Mouse (Mus musculus): ENCODE measurements around the gene Mgea5. TPM values are rescaled to one million over a fixed set of nuclear protein-coding genes. Genes with fewer than 3 reads are reported as not detected.
"Not testable (repeated sequence)": the region's sequence is repeated elsewhere in the genome, so short reads cannot be mapped to it uniquely, and the experiment has no call there.

The Mgea5 gene
- polyA plus RNA-seq, 1 experiment from 2014 or later, result 71.2 TPM

GRCm38 (mm10) chr19:45813263-45813662 lies 29.6 kb upstream of the Mgea5 start:
- no peaks in the 10 kb centered on the region; the same call in 1 of the 2 replicates for H3K27me3 ChIP-seq (replicated peaks)
- H3K4me1 ChIP-seq, result peaks cover 62% of the 10 kb centered on the region
- H3K27ac ChIP-seq (replicated peaks), result no peak overlapping the region
- 0 out of 2 replicates have a peak, but pooled peaks have one; percentile 22 for ATAC-seq (ENCODE audit: low FRiP score)
- no peaks in the 10 kb centered on the region for H3K36me3 ChIP-seq
- H3K9me3 ChIP-seq (replicated peaks), result no peaks in the 10 kb centered on the region
- H3K9ac ChIP-seq (replicated peaks), result no peak overlapping the region
- H3K4me3 ChIP-seq (replicated peaks), result no peak overlapping the region
- WGBS, result 6% methylated on average over 11 of the region's 11 CpGs
- H3K4me2 ChIP-seq, result peak overlapping the region; percentile 70

- H3K4me1 ChIP-seq, result peaks cover 61% of the 10 kb centered on the region
- no peaks in the 10 kb centered on the region for H3K36me3 ChIP-seq
- no peaks in the 10 kb centered on the region for H3K9me3 ChIP-seq (replicated peaks)
- peak overlapping the region; percentile 37 for H3K9ac ChIP-seq (replicated peaks)
- WGBS, result 9% methylated on average over 8 of the region's 8 CpGs
- no peaks in the 10 kb centered on the region; the same call in 1 of the 2 replicates for H3K27me3 ChIP-seq (replicated peaks)
- no peak for ATAC-seq (ENCODE audit: low FRiP score)
- no peak overlapping the region for H3K27ac ChIP-seq (replicated peaks)
- peak overlapping the region; percentile 70 for H3K4me2 ChIP-seq
- peak overlapping the region; percentile 34 for H3K4me3 ChIP-seq (replicated peaks)
Observed at GRCm38 (mm10) chr19:45812673-45813252, 29.1 kb upstream of the Mgea5 start.

GRCm38 (mm10) chr19:45812115-45812514 lies 28.5 kb upstream of the Mgea5 start:
- Histone ChIP-seq H3K36me3 (no peaks in the 10 kb centered on the region), H3K27ac (replicated peaks) (no peak overlapping the region), H3K9me3 (replicated peaks) (no peaks in the 10 kb centered on the region), H3K4me1 (peaks cover 57% of the 10 kb centered on the region), H3K27me3 (replicated peaks) (no peaks in the 10 kb centered on the region; the same call in 1 of the 2 replicates), H3K4me3 (replicated peaks) (peak overlapping the region; percentile 34), H3K4me2 (peak overlapping the region; percentile 70), H3K9ac (replicated peaks) (peak overlapping the region; percentile 37)
- no peak for ATAC-seq (ENCODE audit: low FRiP score)
- WGBS, result 2% methylated on average over 16 of the region's 16 CpGs

GRCm38 (mm10) chr19:45811028-45811674 lies 27.5 kb upstream of the Mgea5 start:
- H3K27ac ChIP-seq (replicated peaks), result no peak overlapping the region
- no peaks in the 10 kb centered on the region; the same call in 1 of the 2 replicates for H3K27me3 ChIP-seq (replicated peaks)
- no peak overlapping the region for H3K4me3 ChIP-seq (replicated peaks)
- no peaks in the 10 kb centered on the region for H3K36me3 ChIP-seq
- H3K9ac ChIP-seq (replicated peaks), result no peak overlapping the region
- 0 out of 2 replicates have a peak overlapping the region, but pooled peaks have one; percentile 70 for H3K4me2 ChIP-seq
- WGBS, result 45% methylated on average over 12 of the region's 12 CpGs
- H3K4me1 ChIP-seq, result peaks cover 47% of the 10 kb centered on the region
- ATAC-seq (ENCODE audit: low FRiP score), result no peak
- no peaks in the 10 kb centered on the region for H3K9me3 ChIP-seq (replicated peaks)

GRCm38 (mm10) chr19:45807732-45808131 lies 24.1 kb upstream of the Mgea5 start:
- Histone ChIP-seq H3K4me2 (no peak overlapping the region), H3K36me3 (no peaks in the 10 kb centered on the region), H3K4me1 (peaks cover 32% of the 10 kb centered on the region), H3K4me3 (replicated peaks) (no peak overlapping the region), H3K27ac (replicated peaks) (no peak overlapping the region), H3K9me3 (replicated peaks) (no peaks in the 10 kb centered on the region), H3K27me3 (replicated peaks) (no peaks in the 10 kb centered on the region), H3K9ac (replicated peaks) (no peak overlapping the region)
- no peak for ATAC-seq (ENCODE audit: low FRiP score)
- WGBS, result 93% methylated on average over 4 of the region's 4 CpGs

- H3K9me3 ChIP-seq (replicated peaks); H3K9ac ChIP-seq (replicated peaks); H3K36me3 ChIP-seq; H3K4me3 ChIP-seq (replicated peaks); ATAC-seq (ENCODE audit: low FRiP score); H3K27me3 ChIP-seq (replicated peaks); H3K27ac ChIP-seq (replicated peaks); H3K4me2 ChIP-seq: not testable (repeated sequence)
- WGBS, result 95% methylated on average over 6 of the region's 6 CpGs
- peaks cover 13% of the 10 kb centered on the region for H3K4me1 ChIP-seq
Observed at GRCm38 (mm10) chr19:45805817-45806216, 22.2 kb upstream of the Mgea5 start.

GRCm38 (mm10) chr19:45804593-45805368 lies 21.1 kb upstream of the Mgea5 start:
- H3K27ac ChIP-seq (replicated peaks), result no peak overlapping the region
- WGBS, result 21% methylated on average over 12 of the region's 12 CpGs
- H3K9me3 ChIP-seq (replicated peaks), result no peaks in the 10 kb centered on the region
- no peaks in the 10 kb centered on the region for H3K27me3 ChIP-seq (replicated peaks)
- H3K4me1 ChIP-seq, result peaks cover 13% of the 10 kb centered on the region
- H3K9ac ChIP-seq (replicated peaks), result no peak overlapping the region
- no peak; the same call in 1 of the 2 replicates for ATAC-seq (ENCODE audit: low FRiP score)
- no peak overlapping the region for H3K4me2 ChIP-seq
- H3K36me3 ChIP-seq, result no peaks in the 10 kb centered on the region
- no peak overlapping the region for H3K4me3 ChIP-seq (replicated peaks)

- Histone ChIP-seq H3K4me1 (peaks cover 13% of the 10 kb centered on the region), H3K27me3 (replicated peaks) (no peaks in the 10 kb centered on the region), H3K4me3 (replicated peaks) (no peak overlapping the region), H3K27ac (replicated peaks) (no peak overlapping the region), H3K4me2 (no peak overlapping the region), H3K9me3 (replicated peaks) (no peaks in the 10 kb centered on the region), H3K9ac (replicated peaks) (no peak overlapping the region), H3K36me3 (no peaks in the 10 kb centered on the region)
- 36% methylated on average over 4 of the region's 4 CpGs for WGBS
- no peak for ATAC-seq (ENCODE audit: low FRiP score)
Observed at GRCm38 (mm10) chr19:45803408-45803807, 19.8 kb upstream of the Mgea5 start.

GRCm38 (mm10) chr19:45802702-45803101 lies 19.1 kb upstream of the Mgea5 start:
- Histone ChIP-seq H3K27me3 (replicated peaks) (no peaks in the 10 kb centered on the region), H3K36me3 (no peaks in the 10 kb centered on the region), H3K9ac (replicated peaks) (no peak overlapping the region), H3K9me3 (replicated peaks) (no peaks in the 10 kb centered on the region), H3K27ac (replicated peaks) (no peak overlapping the region), H3K4me1 (peaks cover 13% of the 10 kb centered on the region), H3K4me2 (no peak overlapping the region), H3K4me3 (replicated peaks) (no peak overlapping the region)
- 82% methylated on average over 4 of the region's 4 CpGs for WGBS
- ATAC-seq (ENCODE audit: low FRiP score), result no peak

GRCm38 (mm10) chr19:45796879-45797278 lies 13.2 kb upstream of the Mgea5 start:
- Histone ChIP-seq H3K27ac (replicated peaks) (no peak overlapping the region), H3K36me3 (no peaks in the 10 kb centered on the region), H3K4me2 (no peak overlapping the region), H3K4me3 (replicated peaks) (no peak overlapping the region), H3K27me3 (replicated peaks) (no peaks in the 10 kb centered on the region), H3K9me3 (replicated peaks) (no peaks in the 10 kb centered on the region), H3K9ac (replicated peaks) (no peak overlapping the region), H3K4me1 (peaks cover 6% of the 10 kb centered on the region; the same call in 1 of the 2 replicates)
- WGBS, result 68% methylated on average over 15 of the region's 15 CpGs
- no peak for ATAC-seq (ENCODE audit: low FRiP score)

GRCm38 (mm10) chr19:45796061-45796556 lies 12.5 kb upstream of the Mgea5 start:
- ATAC-seq (ENCODE audit: low FRiP score), result no peak
- Histone ChIP-seq H3K27me3 (replicated peaks) (no peaks in the 10 kb centered on the region), H3K36me3 (no peaks in the 10 kb centered on the region), H3K9ac (replicated peaks) (no peak overlapping the region), H3K9me3 (replicated peaks) (no peaks in the 10 kb centered on the region), H3K4me2 (peak overlapping the region; percentile 41), H3K4me3 (replicated peaks) (no peak overlapping the region), H3K4me1 (peaks cover 6% of the 10 kb centered on the region; the same call in 1 of the 2 replicates), H3K27ac (replicated peaks) (no peak overlapping the region)
- 7% methylated on average over 15 of the region's 15 CpGs for WGBS
